Comparison of ENCODE assay signal across 7 mouse cellular contexts in the genomic region with DNA sequence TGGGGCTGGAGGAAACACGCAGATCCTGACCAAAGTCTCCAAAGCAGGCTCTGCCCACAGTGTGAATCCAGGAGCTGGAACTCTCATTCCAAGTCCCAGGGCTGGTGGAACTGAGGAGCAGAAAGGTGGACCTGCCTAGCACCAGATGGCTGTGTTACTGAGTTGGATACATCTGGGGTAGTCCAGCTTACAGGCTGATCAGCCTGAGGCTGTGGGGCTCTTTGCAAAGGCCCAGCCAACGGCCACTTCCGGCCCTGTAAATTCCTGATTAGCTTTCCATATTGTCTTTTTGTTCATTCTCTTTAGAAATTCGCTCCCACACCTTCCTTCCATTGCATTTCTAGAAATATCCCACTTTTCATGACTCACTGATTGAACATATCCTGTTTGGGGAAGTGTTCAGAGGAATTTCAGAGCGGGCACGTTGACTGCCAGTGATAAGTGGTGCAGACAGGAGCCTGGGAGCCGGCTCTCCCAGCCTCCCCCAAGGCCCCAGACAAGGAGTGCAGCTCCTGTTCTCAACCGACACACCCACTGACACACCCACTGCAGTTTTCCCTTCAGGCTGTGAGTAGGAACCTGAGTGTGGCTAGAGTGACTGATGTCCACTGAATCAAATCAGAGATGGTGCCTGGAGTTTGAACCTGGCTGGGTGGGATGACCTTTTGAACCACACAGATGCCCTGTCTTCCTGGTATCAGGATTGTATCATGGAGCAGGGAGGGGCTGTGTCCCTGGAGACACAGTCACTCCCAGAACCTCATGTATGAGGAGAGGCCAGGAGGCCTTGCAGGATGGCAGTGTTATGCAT.
DNase-seq lines count a peak whose midpoint lies in the region; ATAC-seq lines count a peak whose summit lies in the region.

No protein-coding gene starts in this region.

- 34% methylated on average over 8 of the region's 8 CpGs for WGBS in embryonic facial prominence, embryonic 14.5 days
- 17% methylated on average over 8 of the region's 8 CpGs for WGBS in liver, embryonic 15.5 days (ENCODE audit: insufficient replicate concordance)

- H3K9me3 ChIP-seq in embryonic facial prominence, embryonic 14.5 days (ENCODE audit: control insufficient read depth, low read length) = no peaks in the 10 kb centered on the region
- H3K9me3 ChIP-seq in liver, embryonic 15.5 days (replicated peaks) = no peaks in the 10 kb centered on the region

- H3K4me3 ChIP-seq in embryonic facial prominence, embryonic 14.5 days (ENCODE audit: low read depth, low read length) = no peak overlapping the region
- no peak overlapping the region for H3K4me3 ChIP-seq in liver, embryonic 15.5 days (replicated peaks)

- H3K27me3 ChIP-seq in embryonic facial prominence, embryonic 14.5 days (replicated peaks; ENCODE audit: control insufficient read depth, insufficient read depth, low read length) = no peaks in the 10 kb centered on the region
- no peaks in the 10 kb centered on the region for H3K27me3 ChIP-seq in liver, embryonic 15.5 days

- peaks cover 30% of the 10 kb centered on the region for H3K4me1 ChIP-seq in embryonic facial prominence, embryonic 14.5 days (ENCODE audit: control insufficient read depth, insufficient read depth, low read length)
- H3K4me1 ChIP-seq in liver, embryonic 15.5 days (replicated peaks) = peaks cover 43% of the 10 kb centered on the region

- H3K4me2 ChIP-seq in embryonic facial prominence, embryonic 14.5 days (ENCODE audit: low read depth, low read length) = no peak overlapping the region
- H3K4me2 ChIP-seq in liver, embryonic 15.5 days = no peak overlapping the region

- H3K36me3 ChIP-seq in embryonic facial prominence, embryonic 14.5 days (ENCODE audit: control insufficient read depth, insufficient read depth, low read length) = no peaks in the 10 kb centered on the region
- H3K36me3 ChIP-seq in liver, embryonic 15.5 days (replicated peaks) = no peaks in the 10 kb centered on the region

- peak; percentile 53 for ATAC-seq in embryonic facial prominence, embryonic 14.5 days (ENCODE audit: low read depth)
- peak; percentile 41; the same call in 1 of the 2 replicates for ATAC-seq in liver, embryonic 15.5 days (ENCODE audit: insufficient read depth)

- H3K9ac ChIP-seq in embryonic facial prominence, embryonic 14.5 days (ENCODE audit: low read depth, low read length) = no peak overlapping the region
- no peak overlapping the region for H3K9ac ChIP-seq in liver, embryonic 15.5 days

- H3K27ac ChIP-seq in embryonic facial prominence, embryonic 14.5 days (replicated peaks; ENCODE audit: low read depth, low read length) = peak overlapping the region; percentile 33; the same call in 1 of the 2 replicates
- no peak overlapping the region; the same call in 1 of the 2 replicates for H3K27ac ChIP-seq in liver, embryonic 15.5 days (replicated peaks)

- peak; percentile 49 for DNase-seq in ovary, adult 18-20 months (ENCODE audit: low spot score)
- no peak for DNase-seq in ovary, postnatal 14 days (ENCODE audit: low spot score)
- peak; percentile 54 for DNase-seq in embryonic facial prominence, embryonic 14.5 days (ENCODE audit: low spot score)
- peak; percentile 65 for DNase-seq in heart, postnatal 4 days
- no peak for DNase-seq in spleen, postnatal 36 days (ENCODE audit: low spot score in 2 of 2)
- DNase-seq in cerebellum, adult 18-20 months = no peak

Comparison
In these comparisons a context has a peak if more than half of its experiments do, and no peak if none do; other contexts are left out.
1. DNase-seq: peak in ovary, adult 18-20 months (single experiment), embryonic facial prominence, embryonic 14.5 days (single experiment) and heart, postnatal 4 days (single experiment); none in ovary, postnatal 14 days (single experiment), spleen, postnatal 36 days (0 of 2) and cerebellum, adult 18-20 months (0 of 2).